14 mouse cellular contexts compared by ENCODE assay signal in the genomic region with DNA sequence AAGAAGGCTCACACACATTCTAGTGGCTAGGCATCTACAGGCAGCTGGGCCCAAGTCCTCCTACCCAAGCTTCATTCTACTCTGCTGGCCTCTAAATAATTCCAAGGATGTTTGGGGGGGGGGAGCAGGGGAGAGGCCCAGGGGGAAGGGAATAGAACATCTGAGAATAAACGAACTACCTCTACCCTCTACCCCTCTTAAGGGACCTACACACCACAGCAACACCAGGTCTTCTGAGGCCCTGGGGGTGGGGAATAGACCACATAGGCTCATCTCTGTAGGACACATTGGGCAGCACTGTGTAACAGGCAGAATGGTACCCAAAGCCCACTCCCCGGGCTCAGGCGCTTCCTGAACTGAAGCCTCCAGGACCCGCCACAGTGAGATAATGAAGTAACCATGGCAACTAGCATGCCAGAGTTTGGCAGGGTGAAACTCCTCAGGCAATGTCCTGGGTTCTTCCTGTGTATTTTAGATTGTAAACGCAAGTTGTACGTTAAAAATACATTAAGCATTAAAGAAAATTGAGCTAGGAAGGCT.
DNase-seq lines count a peak whose midpoint lies in the region; ATAC-seq and TF ChIP-seq lines count a peak whose summit lies in the region.
"Had no signal": no experiment of that assay in that cellular context is flagged by ENCODE, and none has a peak within 500 bp of the region (broad histone marks: within the 10 kb centered on the region; RNA-seq: fewer than 3 reads in every experiment).

No protein-coding gene starts in this region.

- intact Hi-C loops in gastrocnemius, adult 2 months (cut with DNase I), result loop anchor here (5.0 kb wide), 1 partner anchor 759 kb away; no protein-coding TSS in a partner anchor
- intact Hi-C loops in gastrocnemius, postnatal 36 days (cut with DNase I), result no loop called here

- peaks cover 6% of the 10 kb centered on the region; the same call in 1 of the 2 replicates for H3K27me3 ChIP-seq in embryonic facial prominence, embryonic 10.5 days (replicated peaks; ENCODE audit: low read depth, poor library complexity, severe bottlenecking)
- H3K27me3 ChIP-seq in midbrain, embryonic 14.5 days (ENCODE audit: control insufficient read depth, insufficient read depth, low read length), result no peaks in the 10 kb centered on the region
- H3K27me3 ChIP-seq: heart, embryonic 15.5 days; intestine, embryonic 15.5 days had no signal

- DNase-seq in gastrocnemius, adult 2 months, result no peak
- DNase-seq in gastrocnemius, postnatal 36 days, result no peak
- peak; percentile 31 for DNase-seq in MN1 (ENCODE audit: low spot score)
- peak; percentile 37 for DNase-seq in embryonic facial prominence, embryonic 10.5 days (ENCODE audit: low spot score)
- DNase-seq in midbrain, embryonic 14.5 days, result peak; percentile 74
- DNase-seq in layer of hippocampus, adult 18-20 months (ENCODE audit: low spot score in 2 of 2), result no peak
- no peak for DNase-seq in testis, postnatal 14 days (ENCODE audit: low spot score)
- DNase-seq: cerebellum, postnatal 36 days; kidney, postnatal 36 days; liver; thymus, postnatal 4 days had no signal

- no peak overlapping the region for H3K4me3 ChIP-seq in gastrocnemius, adult 2 months
- H3K4me3 ChIP-seq in embryonic facial prominence, embryonic 10.5 days, result no peak overlapping the region
- no peak overlapping the region for H3K4me3 ChIP-seq in midbrain, embryonic 14.5 days (replicated peaks; ENCODE audit: low read depth, low read length)
- H3K4me3 ChIP-seq: heart, embryonic 15.5 days; intestine, embryonic 15.5 days had no signal

- H3K4me1 ChIP-seq in embryonic facial prominence, embryonic 10.5 days, result peaks cover 25% of the 10 kb centered on the region
- H3K4me1 ChIP-seq in midbrain, embryonic 14.5 days (ENCODE audit: control insufficient read depth, insufficient read depth, low read length), result peaks cover 12% of the 10 kb centered on the region
- H3K4me1 ChIP-seq: intestine, embryonic 15.5 days had no signal

- H3K9me3 ChIP-seq in embryonic facial prominence, embryonic 10.5 days, result peaks cover 3% of the 10 kb centered on the region; the same call in 1 of the 2 replicates
- no peaks in the 10 kb centered on the region for H3K9me3 ChIP-seq in midbrain, embryonic 14.5 days (ENCODE audit: control insufficient read depth, low read length)
- H3K9me3 ChIP-seq: heart, embryonic 15.5 days; intestine, embryonic 15.5 days had no signal

- TF ChIP-seq CTCF in gastrocnemius, adult 2 months (IDR thresholded peaks at IDR 0.05), result no peak

- WGBS in embryonic facial prominence, embryonic 10.5 days, result 38% methylated on average over 6 of the region's 6 CpGs
- WGBS in midbrain, embryonic 14.5 days, result 27% methylated on average over 6 of the region's 6 CpGs

- H3K4me2 ChIP-seq in midbrain, embryonic 14.5 days (ENCODE audit: low read length), result no peak overlapping the region
- H3K4me2 ChIP-seq: heart, embryonic 15.5 days; intestine, embryonic 15.5 days had no signal

- H3K36me3 ChIP-seq in embryonic facial prominence, embryonic 10.5 days (replicated peaks), result no peaks in the 10 kb centered on the region
- no peaks in the 10 kb centered on the region for H3K36me3 ChIP-seq in midbrain, embryonic 14.5 days (ENCODE audit: control insufficient read depth, insufficient read depth, low read length)
- H3K36me3 ChIP-seq: heart, embryonic 15.5 days; intestine, embryonic 15.5 days had no signal

- ATAC-seq in midbrain, embryonic 14.5 days (ENCODE audit: low FRiP score, low TSS enrichment), result no peak
- ATAC-seq in inflammation-experienced regulatory T-cells, adult 6 months, result no peak

- H3K9ac ChIP-seq in midbrain, embryonic 14.5 days (replicated peaks; ENCODE audit: low read length), result no peak overlapping the region
- H3K9ac ChIP-seq: heart, embryonic 15.5 days; intestine, embryonic 15.5 days had no signal

- peak overlapping the region; percentile 75; the same call in 1 of the 2 replicates for H3K27ac ChIP-seq in gastrocnemius, adult 2 months
- no peak overlapping the region for H3K27ac ChIP-seq in embryonic facial prominence, embryonic 10.5 days (replicated peaks)
- no peak overlapping the region for H3K27ac ChIP-seq in midbrain, embryonic 14.5 days (replicated peaks; ENCODE audit: low read depth, low read length)

Comparison
In these comparisons a context has a peak if more than half of its experiments do, and no peak if none do; other contexts are left out.
1. DNase-seq: peak in MN1 (single experiment), embryonic facial prominence, embryonic 10.5 days (single experiment) and midbrain, embryonic 14.5 days (single experiment); none in gastrocnemius, adult 2 months (single experiment), gastrocnemius, postnatal 36 days (0 of 2), layer of hippocampus, adult 18-20 months (0 of 2) and testis, postnatal 14 days (single experiment).